Mouse (Mus musculus) embryonic stem cell, embryonic (primary cell): ENCODE measurements at regions not wholly inside any gene's neighbourhood (a gene's known extent, or its start where the extent isn't known, plus 50 kb on each side); places are given as distances from the start of the nearest gene placed in this dataset.
"Not testable (repeated sequence)": the region's sequence is repeated elsewhere in the genome, so short reads cannot be mapped to it uniquely, and the experiment has no call there.

Experiments
- CTCF ChIA-PET, 4 experiments: fragments of 300-600 bp in 2 of 4; fragments of 350-600 bp in 2 of 4; sonication (Branson Sonifier 250); formaldehyde crosslinking; loops; one replicate each; lab custom pipeline; 2022; ENCODE audit warnings: inconsistent platforms in 2 of 4; lab: Charles Lee
- POLR2A ChIA-PET, 4 experiments: fragments of 300-600 bp in 2 of 4; fragments of 350-600 bp in 2 of 4; sonication (Branson Sonifier 250); formaldehyde crosslinking; loops; one replicate each; lab custom pipeline; 2022; ENCODE audit warnings: antibody characterized with exemption in 4 of 4, inconsistent platforms in 1 of 4; lab: Charles Lee

- ChIA-PET CTCF (no interaction called here), POLR2A (no interaction called here)
Observed at GRCm38 (mm10) chr13:3341416-3341815, 196.4 kb upstream of the Gdi2 start.

- POLR2A ChIA-PET: no interaction called here
- CTCF ChIA-PET: no interaction called here
Observed at GRCm38 (mm10) chr13:3343611-3344010, 194.3 kb upstream of the Gdi2 start.

- CTCF ChIA-PET, POLR2A ChIA-PET: not testable (repeated sequence)
Observed at GRCm38 (mm10) chr13:3354912-3355311, 183.0 kb upstream of the Gdi2 start.

GRCm38 (mm10) chr13:3358079-3358608 is 179.7 kb upstream of the Gdi2 start:
- POLR2A ChIA-PET: interaction anchor here in 2 of 4 experiments (0.8 to 1.2 kb wide), 2 partner anchors 10 to 121 kb away, joined by 5 to 7 read pairs; no protein-coding TSS in a partner anchor
- CTCF ChIA-PET: no interaction called here

- POLR2A ChIA-PET: interaction anchor here in 1 of 4 experiments (0.7 to 1.2 kb wide), 2 partner anchors 120 to 173 kb away, joined by 4 to 5 read pairs; no protein-coding TSS in a partner anchor
Observed at GRCm38 (mm10) chr13:3358996-3359750, 178.7 kb upstream of the Gdi2 start.

GRCm38 (mm10) chr13:3359751-3360260 is 178.1 kb upstream of the Gdi2 start:
- POLR2A ChIA-PET: interaction anchor here in 1 of 4 experiments (0.7 kb wide), 1 partner anchor 172 kb away, joined by 4 read pairs; no protein-coding TSS in a partner anchor
- CTCF ChIA-PET: not testable (repeated sequence)

More at GRCm38 (mm10) chr13:3358996-3359750, 178.7 kb upstream of the Gdi2 start:
- CTCF ChIA-PET: no interaction called here

GRCm38 (mm10) chr13:3360503-3361490 is 177.1 kb upstream of the Gdi2 start:
- POLR2A ChIA-PET: no interaction called here
- CTCF ChIA-PET: interaction anchor here in 1 of 4 experiments (0.5 kb wide), 1 partner anchor 300 kb away, joined by 3 read pairs; no protein-coding TSS in a partner anchor

- ChIA-PET CTCF (no interaction called here), POLR2A (no interaction called here)
Observed at GRCm38 (mm10) chr13:3372701-3373100, 165.2 kb upstream of the Gdi2 start.

- POLR2A ChIA-PET: interaction anchor here in 1 of 4 experiments (0.7 kb wide), 1 partner anchor 10 kb away, joined by 3 read pairs; no protein-coding TSS in a partner anchor
- CTCF ChIA-PET: not testable (repeated sequence)
Observed at GRCm38 (mm10) chr13:3373522-3374220, 164.2 kb upstream of the Gdi2 start.

GRCm38 (mm10) chr13:3374796-3375195 is 163.1 kb upstream of the Gdi2 start:
- ChIA-PET CTCF (no interaction called here), POLR2A (no interaction called here)

DNA sequence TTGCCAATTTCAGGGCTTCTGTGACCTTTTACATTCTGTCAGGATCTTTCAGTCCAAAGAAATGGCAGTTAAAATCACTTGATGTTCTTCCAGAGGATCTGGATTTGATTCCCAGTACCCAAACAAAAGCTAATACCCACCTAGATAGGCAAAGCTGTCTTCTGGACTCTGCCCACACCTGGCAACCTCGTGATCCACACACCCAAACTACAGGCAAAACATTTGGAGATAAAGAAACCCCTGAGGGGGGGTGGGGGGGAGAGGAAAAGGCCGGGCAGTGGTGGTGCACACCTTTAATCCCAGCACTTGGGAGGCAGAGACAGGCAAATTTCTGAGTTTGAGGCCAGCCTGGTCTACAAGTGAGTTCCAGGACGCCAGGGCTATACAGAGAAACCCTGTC is 160.1 kb upstream of the Gdi2 start:
- CTCF ChIA-PET, POLR2A ChIA-PET: not testable (repeated sequence)

- CTCF ChIA-PET, POLR2A ChIA-PET: not testable (repeated sequence)
Observed at GRCm38 (mm10) chr13:3405783-3406182, 132.1 kb upstream of the Gdi2 start.

DNA sequence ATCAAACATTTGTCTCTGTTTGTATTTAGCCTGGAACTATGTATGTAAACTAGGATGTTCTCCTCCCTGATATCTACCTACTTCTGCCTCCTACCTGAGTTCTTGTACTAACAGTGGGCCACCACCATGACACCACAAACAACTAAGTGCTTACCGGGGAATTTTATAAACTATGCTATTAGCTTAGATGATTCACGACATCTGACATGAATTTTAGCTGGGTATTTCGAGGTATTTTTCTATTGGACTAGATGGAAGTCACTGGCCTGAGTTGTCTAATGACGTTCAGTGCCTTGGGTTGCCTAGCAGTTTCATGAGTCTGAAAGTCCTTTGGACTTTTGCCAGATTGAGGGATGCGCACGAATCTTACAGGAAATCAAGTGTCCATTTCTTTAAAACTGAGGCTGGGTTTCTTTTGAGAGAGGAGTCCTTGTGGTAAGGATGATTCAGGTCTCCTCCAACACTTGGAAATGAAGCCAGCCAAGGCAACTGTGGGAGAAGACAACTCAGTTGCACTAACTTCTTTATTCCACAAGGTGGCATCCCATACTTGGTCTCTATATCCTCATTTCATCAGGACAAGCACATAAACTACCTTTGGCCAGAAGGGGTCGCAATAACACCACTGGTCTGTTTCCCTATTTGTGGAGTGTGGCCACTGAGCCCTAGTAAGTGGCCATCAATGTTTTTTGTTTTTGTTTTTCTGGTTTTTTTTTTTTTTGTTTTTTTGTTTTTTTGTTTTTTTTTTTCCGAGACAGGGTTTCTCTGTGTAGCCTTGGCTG is 131.4 kb upstream of the Gdi2 start:
- POLR2A ChIA-PET, CTCF ChIA-PET: not testable (repeated sequence)

- POLR2A ChIA-PET, CTCF ChIA-PET: not testable (repeated sequence)
Observed at GRCm38 (mm10) chr13:3410281-3410680, 127.6 kb upstream of the Gdi2 start.

DNA sequence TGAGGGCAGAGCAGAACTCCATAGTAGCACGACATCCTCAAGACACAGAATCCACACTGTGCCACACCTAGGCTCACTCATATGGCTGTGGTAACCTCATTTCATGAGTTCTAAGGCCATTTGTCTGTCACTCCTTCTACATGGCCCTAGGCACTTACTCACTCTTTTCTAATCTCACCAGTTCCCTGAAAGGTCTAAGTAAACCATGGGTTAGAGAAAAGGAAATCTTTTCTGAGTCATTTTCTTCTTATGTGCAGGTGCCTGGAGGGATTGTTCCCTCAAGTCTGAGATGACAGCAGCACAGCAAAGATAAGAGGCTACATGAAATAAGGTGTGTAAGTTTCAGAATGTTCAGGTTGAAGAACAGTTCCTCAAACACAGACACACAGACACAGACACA is 120.8 kb upstream of the Gdi2 start:
- ChIA-PET CTCF (no interaction called here), POLR2A (no interaction called here)

- ChIA-PET POLR2A (interaction anchor here in 1 of 4 experiments (0.6 kb wide), 1 partner anchor 94 kb away, joined by 3 read pairs; no protein-coding TSS in a partner anchor), CTCF (interaction anchor here in 1 of 4 experiments (0.6 kb wide), 1 partner anchor 25 kb away, joined by 3 read pairs; no protein-coding TSS in a partner anchor)
Observed at GRCm38 (mm10) chr13:3455374-3455773, 82.5 kb upstream of the Gdi2 start.

- CTCF ChIA-PET: no interaction called here
- POLR2A ChIA-PET: interaction anchor here in 1 of 4 experiments (1.1 to 2.8 kb wide), 2 partner anchors 37 to 61 kb away, joined by 3 to 10 read pairs; partner anchors contain the start of gene Gdi2
Observed at GRCm38 (mm10) chr13:3476884-3477283, 61.0 kb upstream of the Gdi2 start.
